Mouse (Mus musculus): ENCODE data around the gene Gm10378.
"Not testable (repeated sequence)": the region's sequence is repeated elsewhere in the genome, so short reads cannot be mapped to it uniquely, and the experiment has no call there.

The Gm10378 gene

GRCm38 (mm10) chr14:42655638-42656037 lies at the start of gene Gm10378:
TSS of gene Gm10378 (plus strand) at chr14:42655938.
- not testable (repeated sequence) for DNase-seq (ENCODE audit: low read depth, low spot score)

- DNase-seq (ENCODE audit: low read depth, low spot score) = not testable (repeated sequence)
These were observed 13.9 kb upstream of the Gm10378 start, which contains the start of gene Gm3633 for GRCm38 (mm10) chr14:42641817-42642216. TSS of gene Gm3633 (minus strand) at chr14:42641917.
